Mouse (Mus musculus) stomach, postnatal 0 days (tissue): ENCODE measurements at regions not wholly inside any gene's neighbourhood (a gene's known extent, or its start where the extent isn't known, plus 50 kb on each side); places are given as distances from the start of the nearest gene placed in this dataset.

Source experiments
- CTCF ChIP-seq: IDR thresholded peaks from 2 replicates; pipeline ENCODE4 v1.5.1; 2016; ENCODE audit warnings: antibody characterized with exemption, low read depth, mild to moderate bottlenecking, moderate library complexity
- EP300 ChIP-seq: optimal IDR thresholded peaks from 2 replicates; pipeline ENCODE3; 2016; ENCODE audit warnings: antibody characterized with exemption

GRCm38 (mm10) chr5:118396004-118396725 lies 151.1 kb downstream of the 2410131K14Rik start:
- TF ChIP-seq CTCF (no peak), EP300 (no peak)
